Mouse (Mus musculus) bone marrow, adult 2 months (tissue): Measurements from ENCODE around the gene Ccdc85a.

ENCODE experiments used
- CTCF ChIP-seq: fragments of 200-500 bp; IDR thresholded peaks from 2 replicates; pipeline ENCODE4 v1.5.1; 2011; ENCODE audit warnings: low read length, control low read depth; ENCODE audit not compliant: control insufficient read depth, insufficient read depth
- POLR2A ChIP-seq: fragments of 200-500 bp; IDR thresholded peaks from 2 replicates; pipeline ENCODE4 v1.6.1; 2011; ENCODE audit warnings: low read depth, mild to moderate bottlenecking, control low read depth, low read length, borderline replicate concordance; ENCODE audit not compliant: control insufficient read depth

GRCm38 (mm10) chr11:28365209-28365928, 218.8 kb downstream of the Ccdc85a start:
- TF ChIP-seq CTCF: no peak
- no peak for TF ChIP-seq POLR2A
